Mouse (Mus musculus) T-helper 1 cell (primary cell): ENCODE measurements at regions not wholly inside any gene's neighbourhood (a gene's known extent, or its start where the extent isn't known, plus 50 kb on each side); places are given as distances from the start of the nearest gene placed in this dataset.

Experiments
- in situ Hi-C: fragments of 300-600 bp; cut with MboI, MseI; formaldehyde crosslinking; loops from one replicate; pipeline ENCODE4 v1.15.1; 2025; ENCODE audit warnings: high pct_unique_total_duplicates

DNA sequence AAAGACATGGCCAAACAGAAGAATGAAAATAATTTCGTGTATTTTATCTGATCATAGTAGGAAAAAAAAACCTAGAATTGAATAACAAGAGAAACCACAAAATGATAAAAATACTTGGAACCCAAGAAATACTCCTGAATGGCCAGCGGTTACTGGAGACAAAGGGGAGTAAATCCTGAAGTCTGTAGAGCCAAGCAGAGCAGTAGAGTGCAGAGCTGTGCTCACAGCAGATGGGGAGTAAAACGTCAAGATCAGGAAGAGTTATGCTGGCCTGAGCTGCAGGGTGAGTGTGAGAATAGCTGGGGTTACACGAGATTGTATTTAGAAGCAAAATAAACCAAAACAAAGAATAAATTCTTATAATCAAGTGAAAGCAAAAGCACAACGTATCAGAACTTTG is 334.0 kb downstream of the Cxcl12 start:
- in situ Hi-C loops, result no loop called here

DNA sequence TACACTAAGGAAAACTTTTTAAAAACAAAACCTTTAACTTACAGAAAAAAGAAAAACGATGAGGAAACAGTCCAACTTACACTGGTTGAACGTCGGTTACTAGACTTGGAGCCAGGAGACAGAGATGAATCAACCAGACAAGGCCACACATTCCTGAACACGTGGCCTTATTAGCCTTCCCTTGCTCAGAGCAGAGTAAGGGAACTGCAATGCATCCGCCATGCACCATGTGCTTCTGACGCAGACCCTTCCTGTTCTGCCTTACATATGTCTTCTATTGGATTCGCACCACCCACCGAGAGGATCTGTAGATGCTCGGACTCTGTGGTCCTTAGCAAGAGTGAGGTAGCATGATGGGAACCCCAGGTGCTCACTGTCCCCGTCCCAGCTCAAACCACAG is 336.2 kb upstream of the Zfp637 start:
- in situ Hi-C loops, result no loop called here

DNA sequence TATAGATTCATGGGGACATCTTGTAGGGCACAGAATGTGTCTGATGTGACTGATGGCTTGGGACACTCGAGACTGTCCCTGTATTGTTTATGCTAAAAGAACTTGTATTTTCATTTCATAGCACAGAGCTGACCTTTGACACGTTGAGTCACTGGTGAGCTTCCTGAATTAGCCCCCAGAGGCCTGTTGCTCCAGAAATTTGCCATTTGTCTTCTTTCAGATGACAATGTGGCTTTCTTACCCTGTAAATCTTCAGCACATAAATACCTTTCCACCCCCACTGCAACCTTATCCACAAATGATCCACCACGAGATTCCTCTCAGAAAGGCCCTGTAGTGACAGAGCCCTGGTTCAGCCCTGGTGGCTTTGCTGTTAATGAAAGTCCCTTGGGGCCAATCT is 335.5 kb upstream of the Zfp637 start:
- in situ Hi-C loops, result no loop called here

- in situ Hi-C loops, result no loop called here
These were observed 334.4 kb upstream of the Zfp637 start for GRCm38 (mm10) chr6:117506619-117507018.

DNA sequence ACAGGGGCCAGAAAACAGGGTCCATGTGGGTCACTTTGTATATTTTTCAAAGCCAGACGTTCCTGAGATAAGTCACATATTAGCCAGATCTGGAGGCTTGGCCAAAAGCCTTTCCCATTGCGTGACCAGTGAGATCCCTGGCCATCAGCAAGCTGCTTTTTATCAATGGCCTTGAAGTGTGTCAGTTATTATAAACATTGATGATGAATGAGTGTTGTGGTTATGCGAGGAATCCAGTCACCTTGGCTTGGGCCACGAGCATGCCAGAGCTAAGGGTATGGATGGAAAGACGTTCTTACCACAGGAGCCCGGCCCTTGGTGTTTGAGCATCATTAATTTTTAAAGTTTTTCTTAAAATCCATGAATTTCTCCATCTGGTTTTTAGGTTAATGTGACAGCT is 332.1 kb upstream of the Zfp637 start:
- in situ Hi-C loops, result no loop called here

DNA sequence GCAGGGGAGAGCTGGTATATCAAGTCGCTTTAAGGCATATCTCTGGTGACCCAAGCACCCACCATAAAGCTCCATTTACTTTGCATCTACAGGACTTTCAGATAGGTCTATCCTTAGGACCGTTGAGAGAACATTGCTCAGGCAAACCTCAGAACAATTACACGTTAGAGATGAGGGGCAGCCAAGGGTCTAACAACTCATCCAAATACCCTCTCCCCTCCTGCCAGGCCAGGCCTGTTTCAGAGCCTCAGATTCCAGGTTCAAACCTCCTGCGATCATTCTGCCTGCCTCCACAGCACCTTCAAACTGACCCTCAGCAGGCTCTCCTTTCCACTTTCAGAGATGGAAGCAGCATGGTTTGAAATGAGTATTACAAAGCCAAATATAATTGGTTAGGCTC is 331.0 kb upstream of the Zfp637 start:
- in situ Hi-C loops, result no loop called here

DNA sequence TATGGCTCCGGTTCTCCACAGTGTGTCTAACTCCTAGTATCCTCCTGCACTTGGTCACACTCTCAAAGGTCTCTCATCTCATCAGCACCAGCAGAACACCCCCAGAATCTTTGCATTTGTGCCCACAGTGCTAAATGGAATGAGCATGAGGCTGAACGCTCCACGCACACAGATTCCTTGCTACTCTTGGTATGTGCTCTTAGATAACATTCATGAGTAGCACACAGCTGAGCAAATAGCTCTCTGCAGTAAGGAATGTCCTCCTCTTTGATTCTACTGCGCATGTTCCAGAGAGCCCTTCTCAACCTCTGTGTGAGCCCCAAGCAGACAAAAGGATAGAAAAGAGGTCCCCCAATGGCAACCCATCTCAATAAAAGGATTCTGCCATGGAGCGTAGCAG is 326.1 kb upstream of the Zfp637 start:
- in situ Hi-C loops, result no loop called here

- in situ Hi-C loops, result no loop called here
These were observed 324.1 kb upstream of the Zfp637 start for GRCm38 (mm10) chr6:117516906-117517305.

DNA sequence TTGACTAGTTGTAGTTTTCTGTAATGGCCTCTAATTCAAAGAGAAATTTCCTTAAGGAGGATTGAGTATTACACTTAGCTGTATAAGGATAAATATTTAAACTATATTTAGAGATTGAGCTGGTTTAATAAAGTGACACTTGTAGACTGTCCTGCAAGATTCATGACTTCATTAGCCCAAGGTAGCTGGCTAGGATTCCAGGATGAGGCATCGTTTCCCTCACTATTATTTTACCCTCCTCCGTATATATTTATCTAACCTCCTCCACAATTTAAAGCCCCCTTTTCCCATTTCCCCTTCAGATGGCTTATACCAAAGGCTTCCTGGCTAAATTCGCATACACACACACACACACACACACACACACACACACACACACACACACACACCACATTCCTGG is 322.0 kb upstream of the Zfp637 start:
- in situ Hi-C loops, result no loop called here

DNA sequence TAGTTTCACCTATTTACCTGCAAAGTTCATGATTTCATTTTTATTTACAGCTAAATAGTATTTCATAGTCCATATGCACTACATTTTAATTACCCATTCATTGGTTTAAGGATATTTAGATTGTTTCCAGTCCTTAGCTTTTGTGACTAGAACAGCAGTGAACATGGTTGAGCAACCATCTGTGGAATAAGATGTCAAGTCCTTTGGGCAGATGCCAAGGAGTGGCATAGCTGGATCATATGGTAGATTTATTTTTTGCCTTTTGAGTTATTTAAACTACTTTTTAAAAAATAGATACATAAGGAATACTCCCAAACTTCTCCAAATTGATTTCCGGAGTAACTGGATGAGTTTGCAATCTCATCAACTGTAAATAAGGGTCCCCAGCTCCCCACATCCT is 321.5 kb upstream of the Zfp637 start:
- in situ Hi-C loops, result no loop called here

DNA sequence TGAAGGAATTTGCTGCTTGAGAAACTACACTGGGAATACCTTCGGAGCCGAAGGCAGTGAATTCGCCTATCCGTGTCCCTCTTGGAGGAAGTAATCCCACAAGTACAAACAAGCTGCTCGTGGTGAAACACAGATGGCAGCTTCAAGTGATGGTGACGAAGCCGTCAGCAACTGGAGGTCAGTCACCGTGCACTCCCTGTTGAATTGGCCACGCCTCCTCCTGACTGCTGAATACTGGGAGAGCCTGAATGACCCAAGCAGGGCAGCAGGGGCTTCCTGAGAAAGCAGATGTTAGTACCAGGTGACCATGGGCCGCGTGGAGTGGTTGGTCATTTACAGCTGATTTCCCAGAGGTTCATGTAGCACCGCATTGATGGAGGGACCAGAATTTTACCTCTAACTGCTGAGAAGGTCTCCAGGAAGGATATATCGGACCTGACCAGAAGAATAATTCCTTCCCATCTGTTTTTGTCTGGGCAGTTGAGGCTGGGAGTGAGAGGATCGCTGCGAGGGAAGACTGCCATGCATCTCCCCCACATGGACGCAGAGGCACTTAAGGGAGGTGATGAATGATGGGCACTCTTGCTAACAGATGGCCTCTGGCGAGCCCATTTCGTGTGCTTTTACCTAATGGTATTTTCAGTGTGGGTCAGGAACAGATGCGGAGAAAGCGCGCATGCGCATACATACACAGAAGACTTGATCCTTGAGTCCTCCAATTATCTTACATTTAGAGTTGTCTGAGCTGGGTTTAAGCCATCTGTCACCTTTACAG is 314.6 kb upstream of the Zfp637 start:
- in situ Hi-C loops, result no loop called here

DNA sequence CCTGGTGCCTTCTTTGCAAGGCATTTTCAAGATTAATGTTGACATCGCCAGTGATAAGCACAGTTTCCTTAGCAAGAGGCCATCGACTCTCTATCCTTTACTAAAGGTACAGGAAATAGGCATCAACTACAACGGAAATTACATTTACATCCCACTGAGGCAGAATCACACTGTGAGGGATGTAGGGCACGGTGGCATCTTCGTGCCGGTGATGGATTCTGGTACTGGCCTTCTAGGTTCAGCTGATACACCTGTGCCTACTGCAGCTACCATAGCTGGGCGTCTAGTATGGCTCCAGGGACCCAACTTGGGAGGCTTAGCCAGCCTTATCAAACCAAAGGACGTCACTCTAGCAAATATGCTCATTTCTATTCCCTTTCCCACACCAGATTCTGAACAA is 313.5 kb upstream of the Zfp637 start:
- in situ Hi-C loops, result no loop called here

DNA sequence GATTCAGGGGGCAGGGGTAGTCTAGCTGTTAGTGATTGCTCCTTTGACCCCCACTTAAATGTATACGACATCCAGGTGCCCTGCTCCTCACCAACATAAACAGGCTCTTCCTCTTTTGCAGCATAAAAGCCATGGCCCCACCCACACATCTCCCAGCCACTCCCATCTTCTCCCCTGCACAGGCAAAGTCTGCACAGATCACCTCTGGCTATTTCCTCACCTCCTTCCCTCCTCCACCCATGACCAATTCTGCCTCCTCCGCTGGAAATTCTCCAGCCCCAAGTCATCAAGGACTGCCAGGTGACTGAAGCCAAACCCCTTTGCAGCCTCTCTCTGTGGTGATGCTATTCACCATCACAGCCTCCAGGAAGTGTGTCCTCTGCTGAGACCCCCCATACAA is 306.8 kb upstream of the Zfp637 start:
- in situ Hi-C loops, result no loop called here

- in situ Hi-C loops, result no loop called here
These were observed 306.0 kb upstream of the Zfp637 start for GRCm38 (mm10) chr6:117534991-117535390.

DNA sequence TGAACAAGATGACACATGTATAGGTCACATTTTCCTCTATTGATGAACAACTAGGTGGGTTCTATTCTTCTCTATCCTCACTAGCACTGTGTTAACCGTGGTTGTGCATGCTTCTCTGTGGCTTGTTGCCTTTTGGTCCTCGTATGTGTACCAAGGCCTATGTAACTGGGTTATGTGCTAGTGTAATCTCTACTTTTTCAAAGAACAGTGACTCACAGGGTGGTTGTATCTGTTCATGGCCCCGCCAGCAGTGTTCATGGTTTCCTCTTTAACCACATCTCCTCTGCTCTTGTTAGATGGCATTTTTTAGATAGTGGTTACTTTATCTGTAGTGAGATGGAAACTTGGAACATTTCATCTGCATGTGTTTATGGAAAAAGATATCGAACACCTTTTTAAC is 304.9 kb upstream of the Zfp637 start:
- in situ Hi-C loops, result no loop called here

DNA sequence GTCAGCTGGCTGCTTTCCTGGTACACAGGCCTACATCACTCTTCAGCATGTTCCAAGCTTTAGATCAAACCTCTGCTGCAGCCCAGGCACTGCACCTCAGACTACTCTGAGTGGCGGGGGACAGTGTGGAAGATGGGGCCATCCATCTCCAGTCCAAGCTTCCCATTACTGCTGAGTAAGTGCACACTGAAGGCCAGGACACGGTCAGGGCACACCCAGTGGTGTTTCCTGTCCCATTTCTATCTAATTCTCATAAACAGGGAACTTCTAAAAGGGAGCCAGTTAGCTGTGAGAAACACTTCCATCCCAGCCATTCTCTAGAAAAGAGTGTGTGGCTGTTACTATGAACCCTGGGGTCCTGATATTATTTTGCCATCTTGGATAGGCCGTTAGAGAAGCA is 298.5 kb upstream of the Zfp637 start:
- in situ Hi-C loops, result no loop called here

- in situ Hi-C loops, result no loop called here
These were observed 296.4 kb upstream of the Zfp637 start for GRCm38 (mm10) chr6:117544276-117545196.

- in situ Hi-C loops, result no loop called here
These were observed 290.1 kb upstream of the Zfp637 start for GRCm38 (mm10) chr6:117550930-117551329.

DNA sequence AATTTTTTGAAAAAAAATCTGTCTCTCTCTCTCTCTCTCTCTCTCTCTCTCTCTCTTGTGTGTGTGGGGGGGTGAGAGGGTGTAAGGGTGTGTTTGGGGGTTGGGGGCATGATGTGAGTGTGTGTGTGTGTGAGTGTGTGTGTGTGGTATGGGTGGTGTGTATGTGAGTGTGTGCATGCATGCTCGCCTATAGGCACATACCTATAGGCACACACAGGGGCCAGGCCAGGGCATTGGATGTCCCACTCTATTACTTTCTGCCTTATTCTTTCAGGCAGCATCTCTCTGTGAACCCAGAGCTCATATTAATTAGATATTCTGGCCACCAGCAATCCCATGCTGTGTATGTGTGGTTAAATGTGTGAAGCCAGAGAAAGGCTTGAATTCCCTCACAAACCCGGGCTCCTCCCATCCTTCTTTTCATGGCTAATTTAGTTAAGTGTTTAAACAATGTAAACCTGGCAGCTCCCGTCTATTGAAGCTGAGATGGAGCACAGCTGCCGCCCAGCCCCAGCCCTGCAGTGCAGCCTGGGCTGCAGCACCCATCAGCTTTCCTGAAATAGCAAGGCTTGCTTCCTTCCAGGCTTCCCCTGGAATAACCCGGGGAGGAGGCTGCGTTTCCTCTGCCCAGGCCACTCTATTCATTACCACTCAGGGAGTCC is 288.8 kb upstream of the Zfp637 start:
- in situ Hi-C loops, result no loop called here

DNA sequence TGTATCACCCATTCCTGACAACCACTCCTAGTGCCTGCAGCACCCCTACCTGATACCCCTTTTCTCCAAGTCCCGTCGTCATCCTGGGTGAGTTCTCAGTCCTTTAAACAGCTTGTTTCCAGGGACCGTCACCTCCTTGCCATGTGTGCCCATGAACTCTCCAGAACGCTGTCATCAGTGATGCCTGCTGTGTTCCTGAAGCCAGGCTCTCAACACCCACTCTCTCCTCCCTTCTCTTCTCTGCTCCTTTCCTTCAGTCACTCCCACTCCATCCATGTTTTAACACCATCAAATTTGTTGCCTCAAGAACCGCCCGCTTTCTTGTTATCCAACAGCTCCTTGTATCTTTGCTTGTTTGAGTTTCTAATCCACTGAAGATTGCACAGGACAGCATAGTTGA is 277.8 kb upstream of the Zfp637 start:
- in situ Hi-C loops, result no loop called here

DNA sequence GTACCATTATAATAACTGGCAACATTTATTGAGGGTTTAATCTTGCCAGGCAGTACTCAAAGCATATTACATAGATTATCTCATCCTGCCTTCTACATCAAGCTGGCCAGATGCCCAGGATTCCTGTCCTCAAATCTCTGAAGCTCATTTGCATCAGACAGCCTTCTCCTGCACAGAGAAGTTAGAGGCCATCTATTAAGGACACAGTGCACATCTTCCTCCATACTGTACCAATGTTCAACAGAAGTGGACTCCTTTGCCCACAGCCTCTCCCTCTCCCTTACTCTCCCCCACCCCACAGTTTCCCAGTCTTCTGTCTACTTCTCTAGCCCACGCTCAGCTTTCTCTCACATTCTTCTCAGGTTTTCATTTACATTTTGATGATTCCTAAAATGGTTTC is 277.3 kb upstream of the Zfp637 start:
- in situ Hi-C loops, result no loop called here

- in situ Hi-C loops, result no loop called here
These were observed 274.2 kb upstream of the Zfp637 start for GRCm38 (mm10) chr6:117566786-117567185.
